Mouse (Mus musculus) kidney, adult 9 months (tissue): ENCODE measurements around the gene Cercam.

Source experiments
- DNase-seq: peaks from one replicate; pipeline ENCODE4 v3.0.0; 2022

The Cercam gene

DNA sequence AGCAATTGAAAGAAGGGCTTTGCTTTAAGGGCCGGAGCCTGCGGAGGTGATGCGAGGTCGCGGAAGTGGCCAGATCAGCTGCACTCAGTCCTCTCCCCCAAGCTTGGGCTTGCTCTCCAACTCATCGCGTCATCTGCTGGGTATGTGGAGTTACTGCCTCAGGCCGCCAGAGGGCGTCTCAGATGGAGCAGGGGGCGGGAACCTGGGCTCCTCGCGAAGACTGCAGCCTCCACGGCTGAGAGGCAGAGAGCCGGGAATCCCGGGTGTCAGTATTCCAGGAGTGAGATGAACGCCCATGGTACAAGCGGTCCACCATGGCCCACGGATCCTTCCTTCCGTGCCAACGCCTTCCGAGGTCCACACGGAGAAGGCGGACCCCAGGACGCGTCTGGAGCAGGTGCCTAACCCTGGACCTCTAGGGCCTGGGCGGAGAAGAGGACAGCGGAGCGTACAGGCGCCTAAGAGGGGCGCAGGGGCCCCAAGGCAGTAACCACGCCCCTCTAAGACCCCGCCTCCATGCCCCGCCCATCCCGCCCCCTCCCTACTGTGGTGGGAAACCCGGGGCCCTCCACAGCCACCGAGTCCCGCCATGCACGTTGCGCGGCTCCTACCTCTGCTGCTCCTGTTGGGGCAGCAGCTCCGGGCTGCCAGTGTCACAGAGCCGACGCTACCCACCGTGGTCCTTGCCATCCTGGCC lies at the start of gene Cercam:
TSS of gene Cercam (plus strand) at position 216 of the 697 bp plus-strand sequence.
- peak; percentile 75 for DNase-seq

GRCm38 (mm10) chr2:29819363-29819762 lies 49.6 kb upstream of the Cercam start:
- no peak for DNase-seq

- peak; percentile 58 for DNase-seq
Measured at GRCm38 (mm10) chr2:29820025-29820817, 48.7 kb upstream of the Cercam start, which contains the start of gene Urm1. TSS of gene Urm1 (plus strand) at chr2:29820075.

GRCm38 (mm10) chr2:29826318-29826925 lies 42.5 kb upstream of the Cercam start:
- no peak for DNase-seq

GRCm38 (mm10) chr2:29826926-29827708 lies 41.8 kb upstream of the Cercam start:
- DNase-seq: peak; percentile 99

DNA sequence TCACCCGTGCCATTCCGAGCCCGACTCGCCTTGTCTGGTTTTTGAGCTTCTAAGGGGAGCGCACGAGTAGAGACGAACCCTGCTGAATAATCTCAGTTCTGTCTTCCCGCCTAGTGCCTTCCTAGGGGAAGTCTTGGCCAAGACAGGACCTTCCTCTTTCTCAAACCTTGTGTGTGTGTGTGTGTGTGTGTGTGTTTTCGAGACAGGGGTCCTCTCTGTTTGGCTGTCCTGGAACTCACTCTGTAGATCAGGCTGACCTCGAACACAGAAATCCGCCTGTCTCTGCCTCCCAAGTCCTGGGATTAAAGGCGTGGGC lies 41.3 kb upstream of the Cercam start:
- no peak for DNase-seq

- DNase-seq: no peak
Measured at GRCm38 (mm10) chr2:29831106-29831505, 37.9 kb upstream of the Cercam start.

GRCm38 (mm10) chr2:29833796-29834195 lies 35.2 kb upstream of the Cercam start:
- no peak for DNase-seq

DNA sequence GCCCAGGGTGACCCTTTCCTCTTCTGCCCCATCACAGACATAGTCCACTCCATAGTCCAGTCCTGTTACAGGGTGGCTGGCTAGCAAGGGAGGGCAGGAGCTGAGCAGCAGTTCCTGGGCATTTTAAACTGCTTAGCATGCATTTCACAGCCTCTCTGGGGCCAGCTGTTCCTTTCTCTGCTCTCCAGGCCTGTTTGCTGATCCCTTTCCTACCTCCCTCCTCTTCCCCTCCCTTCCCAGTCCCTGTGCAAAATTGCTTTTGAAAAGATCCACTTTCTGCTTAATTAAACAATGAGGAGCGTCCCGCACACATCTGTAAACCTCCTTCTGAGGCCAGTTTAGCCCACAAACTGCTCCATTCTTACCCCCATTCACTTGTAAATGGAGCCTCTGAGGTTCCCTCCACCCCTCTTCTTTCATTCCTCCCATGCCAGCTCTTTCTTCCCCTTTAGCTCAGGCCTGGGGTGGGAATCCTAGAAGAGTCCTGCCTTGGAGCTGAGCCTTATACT lies 33.5 kb upstream of the Cercam start:
- DNase-seq: peak; percentile 61

DNA sequence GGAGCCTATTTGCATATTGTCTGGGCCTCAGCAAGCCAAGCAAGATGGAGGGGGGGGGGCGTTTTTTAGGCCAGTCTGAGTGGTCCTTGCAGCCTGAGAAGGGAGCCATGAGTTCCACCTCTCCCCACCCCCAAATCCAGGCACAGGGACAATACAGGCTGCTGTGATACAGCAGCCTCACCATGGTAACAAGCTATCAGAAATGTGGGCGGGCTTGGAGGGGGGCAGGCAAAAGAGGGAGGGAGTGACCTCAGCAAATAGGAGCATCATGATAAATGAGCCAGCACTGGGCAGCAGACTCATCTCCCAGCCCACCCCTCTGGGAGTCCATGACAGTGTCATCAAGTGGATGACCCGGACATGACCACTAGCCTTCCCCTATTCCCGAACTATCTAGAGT lies 29.5 kb upstream of the Cercam start:
- DNase-seq: no peak

DNA sequence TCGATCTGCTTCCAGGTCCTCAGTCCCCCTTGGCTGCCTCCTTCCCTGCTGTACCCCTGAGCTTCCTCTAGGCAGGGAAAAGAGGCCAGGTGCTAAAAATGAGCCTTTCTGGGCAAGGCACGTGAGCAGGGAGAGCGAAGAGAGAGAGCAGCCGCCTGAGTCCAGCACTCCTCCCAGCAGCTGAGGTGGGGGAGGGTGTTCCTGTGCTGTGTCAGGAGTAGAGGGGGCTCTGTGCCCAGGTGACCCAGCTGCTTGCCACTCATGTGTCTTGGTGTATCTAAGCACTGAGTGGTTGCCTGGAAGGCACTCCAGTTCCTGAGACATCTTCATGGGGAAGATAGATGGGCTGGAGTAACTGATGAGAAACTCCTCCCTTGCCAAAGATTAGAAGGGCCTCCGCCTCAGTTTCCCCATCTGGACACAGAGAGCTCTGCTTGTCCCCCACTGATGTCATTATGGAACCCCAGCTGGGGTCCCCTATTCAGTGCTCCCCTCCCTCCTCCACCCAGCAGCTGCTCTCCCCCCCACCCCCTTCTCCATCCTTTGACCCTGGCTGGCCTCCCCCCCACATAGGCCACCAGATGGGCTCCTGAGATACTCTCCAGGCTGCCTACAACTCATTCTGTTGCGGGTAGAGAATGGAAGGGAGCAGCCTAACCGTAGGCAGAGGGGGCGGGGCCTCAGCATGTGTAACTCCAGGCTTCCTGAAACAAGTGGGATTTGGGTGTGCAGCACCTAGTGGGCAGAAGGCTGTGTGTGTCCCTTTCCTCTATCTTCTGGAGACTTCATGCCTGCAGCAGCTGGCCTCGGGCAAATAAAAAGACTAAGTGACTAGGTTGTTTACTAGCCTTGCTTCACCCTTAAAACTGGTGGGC lies 25.5 kb upstream of the Cercam start:
- DNase-seq: no peak

GRCm38 (mm10) chr2:29844115-29844514 lies 24.8 kb upstream of the Cercam start:
- no peak for DNase-seq

DNA sequence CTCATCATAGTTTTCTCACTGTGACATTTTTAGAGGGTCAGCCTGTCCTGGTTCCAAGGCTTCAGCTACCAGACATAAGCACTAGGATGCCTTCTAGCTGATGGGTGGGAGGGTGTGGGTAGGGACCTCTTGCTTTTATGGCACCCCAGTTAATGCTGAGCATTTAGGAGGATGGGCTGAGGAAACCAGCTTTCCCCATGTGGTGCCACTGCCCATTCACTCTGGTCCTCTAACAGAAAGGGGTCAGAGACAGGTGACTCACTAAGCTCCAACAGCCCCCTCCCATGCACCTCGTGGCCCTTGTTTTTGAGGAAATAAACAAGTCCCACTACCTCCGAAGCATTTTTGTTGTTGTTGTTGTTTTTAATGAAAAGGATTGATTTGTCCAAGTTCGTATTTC lies 24.3 kb upstream of the Cercam start:
- DNase-seq: no peak

DNA sequence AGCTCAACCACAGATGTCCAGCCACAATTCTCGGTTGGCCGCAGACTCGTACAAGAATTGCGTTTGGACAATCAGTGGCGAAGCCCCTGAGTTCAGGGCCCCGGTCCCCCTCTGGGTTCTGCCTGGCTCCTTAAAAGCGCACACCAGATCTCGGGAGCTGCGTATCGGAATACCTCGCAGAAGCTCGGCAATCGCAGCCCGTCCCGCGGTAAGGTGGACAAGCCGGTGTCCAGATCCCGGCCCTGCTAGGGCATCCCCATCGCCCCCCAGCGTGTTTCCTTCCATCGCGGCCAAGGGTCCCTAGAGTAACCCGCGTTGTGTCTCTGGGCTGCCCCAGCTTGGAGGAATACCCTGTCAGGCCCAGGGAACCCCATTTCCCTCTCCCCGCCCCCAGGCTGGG lies 23.3 kb upstream of the Cercam start:
- DNase-seq: no peak

DNA sequence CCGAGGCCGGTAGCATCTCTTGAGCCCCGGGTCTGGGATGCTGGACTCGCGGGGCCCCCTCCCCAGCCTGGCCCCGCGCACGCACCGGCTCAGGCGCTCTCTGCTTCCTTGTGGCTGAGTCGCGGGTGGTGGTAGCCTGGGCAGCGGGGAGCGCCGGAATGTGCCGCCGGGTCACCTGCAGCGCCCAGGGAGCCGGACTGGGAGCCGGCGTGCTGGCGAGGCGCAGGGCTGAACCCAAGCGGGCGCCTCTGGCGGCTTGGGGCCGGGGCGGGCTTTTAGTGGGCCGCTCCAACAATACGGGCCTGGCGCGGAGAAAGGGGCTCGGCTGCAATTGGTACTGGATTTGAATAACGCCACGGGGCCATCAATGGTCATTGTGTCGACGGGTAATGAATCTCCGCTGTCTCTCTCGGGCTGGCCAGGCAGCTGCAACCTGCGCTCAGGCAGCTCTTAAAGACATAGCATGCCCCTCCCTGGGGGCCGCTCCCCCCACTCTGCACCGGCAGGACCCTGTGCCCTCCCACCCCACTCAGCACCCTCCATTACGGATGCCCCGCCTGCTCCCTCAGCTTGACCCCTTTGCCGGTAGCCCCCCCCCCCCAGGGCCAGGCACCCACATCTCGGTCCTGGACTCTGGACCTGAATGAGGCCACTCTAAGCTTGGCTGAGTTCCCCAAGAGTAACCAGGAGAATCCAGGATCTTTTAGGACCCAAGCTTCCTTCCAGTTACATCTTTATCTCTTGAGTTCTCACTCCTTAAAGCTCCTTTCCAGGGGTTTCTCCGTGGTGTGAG lies 22.7 kb upstream of the Cercam start:
- no peak for DNase-seq

DNA sequence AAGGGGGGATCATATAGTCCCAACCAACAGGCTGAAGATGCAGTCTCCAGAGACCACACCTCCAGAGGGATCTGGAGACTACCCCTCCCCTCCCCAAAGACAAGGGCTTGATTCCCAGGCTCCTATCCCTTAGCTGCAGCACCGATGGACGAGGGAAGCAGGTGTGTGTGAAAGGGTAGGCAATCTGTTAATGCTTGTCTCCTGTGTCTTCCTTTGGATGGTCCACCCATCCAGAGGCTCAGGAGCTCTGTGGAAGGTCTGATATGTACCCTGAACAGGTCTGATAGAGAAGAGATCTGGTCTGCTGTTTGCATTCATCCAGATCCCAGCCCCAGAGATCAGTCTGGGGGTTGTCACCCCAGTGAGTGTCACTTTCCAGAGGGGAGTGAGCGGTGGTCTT lies 22.1 kb upstream of the Cercam start:
- no peak for DNase-seq

GRCm38 (mm10) chr2:29849041-29849440 lies 19.9 kb upstream of the Cercam start:
- DNase-seq: no peak

GRCm38 (mm10) chr2:29849841-29850480 lies 19.0 kb upstream of the Cercam start:
- DNase-seq: no peak

GRCm38 (mm10) chr2:29852957-29853485 lies 15.9 kb upstream of the Cercam start:
- no peak for DNase-seq

GRCm38 (mm10) chr2:29853736-29854135 lies 15.2 kb upstream of the Cercam start:
- DNase-seq: no peak
